Mouse (Mus musculus) forebrain, embryonic 16.5 days (tissue): ENCODE results near the gene Palb2. TPM values are rescaled to one million over a fixed set of nuclear protein-coding genes. Genes with fewer than 3 reads are reported as not detected.
"Not testable (repeated sequence)": the region's sequence is repeated elsewhere in the genome, so short reads cannot be mapped to it uniquely, and the experiment has no call there.

Experiments
- ATAC-seq: fragments of 200-750 bp; cut with Nextera tagmentation; 2 replicates; pipeline ENCODE4 v1.8.0; 2017; ENCODE audit warnings: mild to moderate bottlenecking, moderate library complexity
- H3K27ac ChIP-seq: fragments of 300-500 bp; sonication (generic); 2 replicates; pipeline ENCODE4 v1.5.1; 2014; ENCODE audit warnings: low read length, control low read depth
- H3K27me3 ChIP-seq: fragments of 300-500 bp; sonication (generic); replicated peaks from 2 replicates; pipeline ENCODE4 v1.6.1; 2014; ENCODE audit warnings: low read length; ENCODE audit not compliant: control insufficient read depth, insufficient read depth
- H3K36me3 ChIP-seq: fragments of 300-500 bp; sonication (generic); 2 replicates; pipeline ENCODE4 v1.6.1; 2014; ENCODE audit not compliant: control insufficient read depth, insufficient read depth
- H3K4me1 ChIP-seq: fragments of 300-500 bp; sonication (generic); replicated peaks from 2 replicates; pipeline ENCODE4 v1.6.1; 2014; ENCODE audit warnings: low read length; ENCODE audit not compliant: control insufficient read depth, insufficient read depth
- H3K4me2 ChIP-seq: fragments of 300-500 bp; sonication (generic); 2 replicates; pipeline ENCODE4 v1.6.1; 2014; ENCODE audit warnings: mild to moderate bottlenecking, low read length, control low read depth
- H3K4me3 ChIP-seq: fragments of 300-500 bp; sonication (generic); replicated peaks from 2 replicates; pipeline ENCODE4 v1.5.1; 2014; ENCODE audit warnings: mild to moderate bottlenecking, low read length, control low read depth
- H3K9ac ChIP-seq: fragments of 300-500 bp; sonication (generic); replicated peaks from 2 replicates; pipeline ENCODE4 v1.6.1; 2014; ENCODE audit warnings: low read depth, low read length, control low read depth
- H3K9me3 ChIP-seq: fragments of 300-500 bp; sonication (generic); 2 replicates; pipeline ENCODE4 v1.6.1; 2016; ENCODE audit warnings: low read length; ENCODE audit not compliant: control insufficient read depth
- WGBS: fragments of 180-500 bp; shearing (Covaris S2); extraction: QIAGEN DNeasy Blood & Tissue Kit; methylation state at CpG from one replicate; pipeline ENCODE4 v1.1.7; 2014; 5-methylcytosine and 5-hydroxymethylcytosine counted together
- polyA plus RNA-seq: library from polyadenylated mRNA; unstranded; fragments of >200 nt; fragmentation: Nextera tagmentation; extraction: Ambion mirVana; gene quantifications from 2 replicates; pipeline ENCODE4 v1.2.1, GENCODE M21; 2015

Gene Palb2
- polyA plus RNA-seq, 1 experiment from 2014 or later: 8.8 TPM

GRCm38 (mm10) chr7:122108206-122108605 is 24.6 kb downstream of the Palb2 start:
- no peak overlapping the region for H3K4me3 ChIP-seq
- 96% methylated on average over 6 of the region's 6 CpGs for WGBS
- ATAC-seq: no peak

GRCm38 (mm10) chr7:122101747-122102244 is 31.0 kb downstream of the Palb2 start, which contains the start of gene Ndufab1:
Ndufab1 (minus strand) TSS chr7:122101886.
- H3K27me3 ChIP-seq: no peaks in the 10 kb centered on the region

More at GRCm38 (mm10) chr7:122108206-122108605, 24.6 kb downstream of the Palb2 start:
- Histone ChIP-seq H3K36me3 (no peaks in the 10 kb centered on the region), H3K27me3 (no peaks in the 10 kb centered on the region), H3K4me2 (no peak overlapping the region), H3K27ac (no peak overlapping the region), H3K9me3 (no peaks in the 10 kb centered on the region), H3K9ac (no peak overlapping the region), H3K4me1 (no peaks in the 10 kb centered on the region)

GRCm38 (mm10) chr7:122101014-122101746 is 31.6 kb downstream of the Palb2 start:
- H3K4me1 ChIP-seq, H3K27me3 ChIP-seq, H3K9me3 ChIP-seq, H3K27ac ChIP-seq, H3K36me3 ChIP-seq: not testable (repeated sequence)
- peak; percentile 48; the same call in 1 of the 2 replicates for ATAC-seq
- Histone ChIP-seq H3K9ac (peak overlapping the region; percentile 81), H3K4me2 (peak overlapping the region; percentile 83), H3K4me3 (peak overlapping the region; percentile 75)
- 5% methylated on average over 25 of the region's 28 CpGs for WGBS

More at GRCm38 (mm10) chr7:122101747-122102244, 31.0 kb downstream of the Palb2 start, which contains the start of gene Ndufab1:
- Histone ChIP-seq H3K4me2 (peak within 1 kb of the TSS; percentile 83), H3K27ac (no peak within 1 kb of the TSS), H3K9me3 (no peaks in the 10 kb centered on the region), H3K9ac (peak within 1 kb of the TSS; percentile 81), H3K4me1 (peaks cover 10% of the 10 kb centered on the region), H3K36me3 (no peaks in the 10 kb centered on the region; the same call in 1 of the 2 replicates), H3K4me3 (peak within 1 kb of the TSS; percentile 75)
- 0% methylated on average over 35 of the region's 43 CpGs for WGBS
- peak; percentile 100 for ATAC-seq

- Histone ChIP-seq H3K4me3 (no peak overlapping the region), H3K27me3 (no peaks in the 10 kb centered on the region), H3K4me1 (peaks cover 10% of the 10 kb centered on the region), H3K9ac (no peak overlapping the region), H3K36me3 (peaks cover 18% of the 10 kb centered on the region), H3K9me3 (no peaks in the 10 kb centered on the region), H3K4me2 (no peak overlapping the region), H3K27ac (no peak overlapping the region)
- WGBS: 61% methylated on average over 4 of the region's 4 CpGs
- no peak for ATAC-seq
Observed at GRCm38 (mm10) chr7:122099222-122099621, 33.6 kb downstream of the Palb2 start.

GRCm38 (mm10) chr7:122098009-122098408 is 34.8 kb downstream of the Palb2 start:
- peaks cover 21% of the 10 kb centered on the region for H3K36me3 ChIP-seq
- peaks cover 10% of the 10 kb centered on the region for H3K4me1 ChIP-seq
- H3K9me3 ChIP-seq: no peaks in the 10 kb centered on the region
- H3K27me3 ChIP-seq: no peaks in the 10 kb centered on the region
- no peak overlapping the region for H3K4me2 ChIP-seq
- H3K9ac ChIP-seq: no peak overlapping the region
- no peak for ATAC-seq
- H3K4me3 ChIP-seq: no peak overlapping the region
- WGBS: 88% methylated on average over 3 of the region's 3 CpGs
- no peak overlapping the region for H3K27ac ChIP-seq

- Histone ChIP-seq H3K27me3 (no peaks in the 10 kb centered on the region), H3K36me3 (peaks cover 38% of the 10 kb centered on the region), H3K4me3 (no peak overlapping the region), H3K4me2 (no peak overlapping the region), H3K9me3 (no peaks in the 10 kb centered on the region), H3K9ac (no peak overlapping the region), H3K27ac (no peak overlapping the region), H3K4me1 (0 out of 2 replicates have a peak, but pooled peaks cover 2% of the 10 kb centered on the region)
- no peak for ATAC-seq
- 91% methylated on average over 2 of the region's 2 CpGs for WGBS
Observed at GRCm38 (mm10) chr7:122094564-122095330, 38.0 kb downstream of the Palb2 start.

GRCm38 (mm10) chr7:122087195-122087982 is 45.4 kb downstream of the Palb2 start:
- H3K27me3 ChIP-seq: no peaks in the 10 kb centered on the region
- H3K9ac ChIP-seq: no peak overlapping the region
- no peak overlapping the region for H3K27ac ChIP-seq
- WGBS: 95% methylated on average over 11 of the region's 11 CpGs
- peaks cover 34% of the 10 kb centered on the region for H3K36me3 ChIP-seq
- no peaks in the 10 kb centered on the region for H3K4me1 ChIP-seq
- H3K4me2 ChIP-seq: no peak overlapping the region
- H3K4me3 ChIP-seq: no peak overlapping the region
- no peaks in the 10 kb centered on the region for H3K9me3 ChIP-seq
- no peak for ATAC-seq

- no peak overlapping the region for H3K9ac ChIP-seq
- 0 out of 2 replicates have a peak overlapping the region, but pooled peaks have one; percentile 13 for H3K27ac ChIP-seq
- peaks cover 17% of the 10 kb centered on the region for H3K36me3 ChIP-seq
- no peaks in the 10 kb centered on the region for H3K9me3 ChIP-seq
- 93% methylated on average over 1 of the region's 1 CpGs for WGBS
- no peak overlapping the region for H3K4me2 ChIP-seq
- ATAC-seq: no peak
- H3K27me3 ChIP-seq: no peaks in the 10 kb centered on the region
- H3K4me3 ChIP-seq: no peak overlapping the region
- H3K4me1 ChIP-seq: peaks cover 6% of the 10 kb centered on the region
Observed at GRCm38 (mm10) chr7:122081071-122081470, 51.7 kb downstream of the Palb2 start.
